Mouse (Mus musculus) lung, embryonic 14.5 days (tissue): ENCODE data around the gene Gm16181. TPM values are rescaled to one million over a fixed set of nuclear protein-coding genes. Genes with fewer than 3 reads are reported as not detected.

Experiments used
- ATAC-seq: fragments of 200-750 bp; cut with Nextera tagmentation; 2 replicates; pipeline ENCODE4 v1.8.0; 2017; ENCODE audit warnings: mild to moderate bottlenecking, moderate TSS enrichment, moderate library complexity; ENCODE audit not compliant: insufficient read depth
- DNase-seq: peaks from one replicate; pipeline ENCODE4 v3.0.0-alpha.2; 2015
- H3K27ac ChIP-seq: fragments of 300-500 bp; sonication (generic); 2 replicates; pipeline ENCODE4 v1.5.1; 2014; ENCODE audit warnings: low read depth, mild to moderate bottlenecking, moderate library complexity
- H3K27me3 ChIP-seq: fragments of 300-500 bp; sonication (generic); 2 replicates; pipeline ENCODE4 v1.6.1; 2014; ENCODE audit warnings: low read length, control low read depth; ENCODE audit not compliant: insufficient read depth
- H3K36me3 ChIP-seq: fragments of 300-500 bp; sonication (generic); 2 replicates; pipeline ENCODE4 v1.6.1; 2014; ENCODE audit warnings: control low read depth; ENCODE audit not compliant: insufficient read depth
- H3K4me1 ChIP-seq: fragments of 300-500 bp; sonication (generic); 2 replicates; pipeline ENCODE4 v1.6.1; 2014; ENCODE audit warnings: antibody characterized with exemption, control low read depth; ENCODE audit not compliant: insufficient read depth
- H3K4me2 ChIP-seq: fragments of 300-500 bp; sonication (generic); 2 replicates; pipeline ENCODE4 v1.6.1; 2014; ENCODE audit warnings: mild to moderate bottlenecking
- H3K4me3 ChIP-seq: fragments of 300-500 bp; sonication (generic); 2 replicates; pipeline ENCODE4 v1.5.1; 2014; ENCODE audit warnings: low read depth, low read length
- H3K9ac ChIP-seq: fragments of 300-500 bp; sonication (generic); 2 replicates; pipeline ENCODE4 v1.6.1; 2014
- H3K9me3 ChIP-seq: fragments of 300-500 bp; sonication (generic); 2 replicates; pipeline ENCODE4 v1.6.1; 2016; ENCODE audit warnings: low read depth, low read length, control low read depth
- CTCF ChIP-seq: IDR thresholded peaks from 2 replicates; pipeline ENCODE4 v1.5.1; 2016; ENCODE audit warnings: antibody characterized with exemption, low read depth
- WGBS: fragments of 180-500 bp; shearing (Covaris S2); extraction: QIAGEN DNeasy Blood & Tissue Kit; methylation state at CpG from one replicate; pipeline ENCODE4 v1.1.7; 2014; 5-methylcytosine and 5-hydroxymethylcytosine counted together
- polyA plus RNA-seq: library from polyadenylated mRNA; unstranded; fragments of >200 nt; fragmentation: Nextera tagmentation; extraction: Ambion mirVana; gene quantifications from 2 replicates; pipeline ENCODE4 v1.2.1, GENCODE M21; 2014

Gm16181 gene
- polyA plus RNA-seq, 1 experiment from 2014 or later, result 0.70 TPM

GRCm38 (mm10) chr17:35250348-35251120 is 29.9 kb downstream of the Gm16181 start:
- Histone ChIP-seq H3K4me1 (no peaks in the 10 kb centered on the region), H3K4me3 (no peak overlapping the region), H3K9me3 (no peaks in the 10 kb centered on the region), H3K27ac (no peak overlapping the region), H3K9ac (no peak overlapping the region), H3K36me3 (peaks cover 88% of the 10 kb centered on the region), H3K27me3 (no peaks in the 10 kb centered on the region), H3K4me2 (no peak overlapping the region)
- 88% methylated on average over 3 of the region's 3 CpGs for WGBS
- DNase-seq, result no peak
- no peak for TF ChIP-seq CTCF
- ATAC-seq, result no peak

DNA sequence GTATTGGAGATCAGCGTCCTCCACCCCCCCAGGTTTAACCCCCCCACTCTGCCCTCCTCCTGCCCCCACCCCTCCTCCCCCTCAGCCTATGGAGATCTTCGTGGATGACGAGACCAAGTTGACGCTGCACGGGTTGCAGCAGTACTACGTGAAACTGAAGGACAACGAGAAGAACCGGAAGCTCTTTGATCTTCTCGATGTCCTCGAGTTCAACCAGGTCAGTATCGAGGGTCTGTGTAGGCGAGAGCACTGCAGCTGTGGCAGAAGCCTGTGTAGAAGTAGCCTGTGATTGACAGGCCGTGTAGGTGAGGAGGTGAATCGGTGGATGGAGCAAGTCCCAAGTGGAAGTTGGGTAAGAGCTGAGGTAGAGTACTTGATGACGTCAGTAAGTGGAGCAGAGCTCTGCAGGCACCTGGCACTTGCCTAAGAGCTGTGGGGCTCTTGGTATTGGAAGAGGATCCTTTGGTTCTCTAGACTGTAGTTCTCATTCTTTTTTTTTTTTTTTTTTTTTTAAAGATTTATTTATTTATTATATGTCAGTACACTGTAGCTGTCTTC is 30.6 kb downstream of the Gm16181 start:
- ATAC-seq (no peak; the same call in 1 of the 2 replicates), DNase-seq (peak; percentile 38)
- H3K4me3 ChIP-seq, result no peak overlapping the region
- peaks cover 81% of the 10 kb centered on the region for H3K36me3 ChIP-seq
- H3K9me3 ChIP-seq, result no peaks in the 10 kb centered on the region
- no peaks in the 10 kb centered on the region for H3K4me1 ChIP-seq
- H3K4me2 ChIP-seq, result no peak overlapping the region
- no peak overlapping the region for H3K9ac ChIP-seq
- TF ChIP-seq CTCF, result no peak
- no peaks in the 10 kb centered on the region for H3K27me3 ChIP-seq
- no peak overlapping the region for H3K27ac ChIP-seq
- WGBS, result 65% methylated on average over 15 of the region's 15 CpGs

GRCm38 (mm10) chr17:35251981-35252380 is 31.3 kb downstream of the Gm16181 start:
- no peak overlapping the region for H3K4me3 ChIP-seq
- no peaks in the 10 kb centered on the region for H3K9me3 ChIP-seq
- ATAC-seq, result no peak
- H3K36me3 ChIP-seq, result peaks cover 74% of the 10 kb centered on the region
- DNase-seq, result no peak
- 77% methylated on average over 5 of the region's 5 CpGs for WGBS
- no peak overlapping the region for H3K27ac ChIP-seq
- H3K9ac ChIP-seq, result no peak overlapping the region
- no peaks in the 10 kb centered on the region for H3K4me1 ChIP-seq
- no peak overlapping the region for H3K4me2 ChIP-seq
- no peaks in the 10 kb centered on the region for H3K27me3 ChIP-seq
- no peak for TF ChIP-seq CTCF

DNA sequence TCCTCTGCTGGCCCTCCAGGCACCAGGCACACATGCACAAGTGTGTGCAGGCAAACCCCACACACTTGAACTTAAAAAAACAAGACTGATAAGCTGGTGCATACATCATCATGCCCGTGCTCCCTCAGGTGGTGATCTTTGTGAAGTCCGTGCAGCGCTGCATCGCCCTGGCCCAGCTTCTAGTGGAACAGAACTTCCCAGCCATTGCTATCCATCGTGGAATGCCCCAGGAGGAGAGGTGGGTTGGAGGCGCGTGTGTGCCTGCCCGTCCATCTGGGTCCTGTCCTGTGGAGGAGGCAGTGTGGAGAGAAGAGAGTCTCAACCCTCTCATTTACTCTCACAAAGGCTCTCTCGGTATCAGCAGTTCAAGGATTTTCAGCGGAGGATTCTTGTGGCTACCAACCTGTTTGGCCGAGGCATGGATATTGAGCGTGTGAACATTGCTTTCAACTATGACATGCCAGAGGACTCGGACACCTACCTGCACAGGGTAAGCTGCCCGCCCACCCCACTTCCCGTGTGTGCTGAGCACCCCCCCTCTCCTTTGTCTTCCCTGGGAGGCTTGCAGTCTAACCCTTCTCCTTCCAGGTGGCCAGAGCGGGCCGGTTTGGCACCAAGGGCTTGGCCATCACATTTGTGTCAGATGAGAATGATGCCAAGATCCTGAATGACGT is 32.1 kb downstream of the Gm16181 start:
- Histone ChIP-seq H3K4me1 (no peaks in the 10 kb centered on the region), H3K9ac (no peak overlapping the region), H3K36me3 (peaks cover 66% of the 10 kb centered on the region), H3K27ac (no peak overlapping the region), H3K9me3 (no peaks in the 10 kb centered on the region), H3K4me3 (no peak overlapping the region), H3K27me3 (no peaks in the 10 kb centered on the region), H3K4me2 (no peak overlapping the region)
- no peak for TF ChIP-seq CTCF
- DNase-seq (no peak), ATAC-seq (no peak)
- WGBS, result 78% methylated on average over 18 of the region's 18 CpGs

- no peak overlapping the region for H3K4me2 ChIP-seq
- no peaks in the 10 kb centered on the region for H3K4me1 ChIP-seq
- DNase-seq (no peak), ATAC-seq (0 out of 2 replicates have a peak, but pooled peaks have one; percentile 9)
- peaks cover 59% of the 10 kb centered on the region for H3K36me3 ChIP-seq
- H3K27ac ChIP-seq, result no peak overlapping the region
- WGBS, result 81% methylated on average over 32 of the region's 32 CpGs
- H3K9me3 ChIP-seq, result no peaks in the 10 kb centered on the region
- no peak for TF ChIP-seq CTCF
- H3K27me3 ChIP-seq, result no peaks in the 10 kb centered on the region
- no peak overlapping the region for H3K9ac ChIP-seq
- no peak overlapping the region for H3K4me3 ChIP-seq
Measured at GRCm38 (mm10) chr17:35253293-35254093, 32.9 kb downstream of the Gm16181 start.

- WGBS, result 55% methylated on average over 11 of the region's 11 CpGs
- H3K4me2 ChIP-seq, result no peak overlapping the region
- H3K27ac ChIP-seq, result no peak overlapping the region
- no peaks in the 10 kb centered on the region for H3K9me3 ChIP-seq
- peak; percentile 70 for DNase-seq
- no peaks in the 10 kb centered on the region for H3K4me1 ChIP-seq
- H3K9ac ChIP-seq, result no peak overlapping the region
- H3K27me3 ChIP-seq, result no peaks in the 10 kb centered on the region
- no peak overlapping the region for H3K4me3 ChIP-seq
- ATAC-seq, result peak; percentile 29
- peak; percentile 79 for TF ChIP-seq CTCF
- H3K36me3 ChIP-seq, result peaks cover 49% of the 10 kb centered on the region
Measured at GRCm38 (mm10) chr17:35254241-35255098, 33.8 kb downstream of the Gm16181 start.
